Mouse (Mus musculus) R1 (cell line): ENCODE measurements around the gene Gm21312.
"Not testable (repeated sequence)": the region's sequence is repeated elsewhere in the genome, so short reads cannot be mapped to it uniquely, and the experiment has no call there.

ENCODE experiments used
- DNase-seq: peaks from one replicate; pipeline ENCODE4 v3.0.0-alpha.2; 2018; ENCODE audit warnings: low read depth, low spot score

Gm21312 gene

DNA sequence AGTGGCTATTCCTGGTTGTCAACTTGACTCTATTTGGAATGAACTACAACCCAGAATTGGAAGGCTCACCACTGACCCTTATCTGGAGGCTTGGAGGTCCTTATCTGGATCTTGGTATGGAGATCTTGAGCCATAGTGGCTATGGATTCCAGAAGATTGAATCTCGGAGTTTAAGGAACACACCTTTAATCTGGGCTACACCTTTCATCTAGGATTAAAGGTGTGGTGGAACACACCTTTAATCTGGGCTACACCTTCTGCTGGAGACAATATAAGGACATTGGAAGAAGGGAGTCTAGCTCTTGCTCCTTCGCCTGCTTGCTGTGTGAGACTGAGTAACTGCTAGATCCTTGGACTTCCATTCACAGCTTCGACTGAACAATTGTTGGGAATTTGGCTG lies at the start of gene Gm21312:
Gene Gm21312, plus strand, starts transcription at position 301 of the 400 bp plus-strand sequence.
- not testable (repeated sequence) for DNase-seq

DNA sequence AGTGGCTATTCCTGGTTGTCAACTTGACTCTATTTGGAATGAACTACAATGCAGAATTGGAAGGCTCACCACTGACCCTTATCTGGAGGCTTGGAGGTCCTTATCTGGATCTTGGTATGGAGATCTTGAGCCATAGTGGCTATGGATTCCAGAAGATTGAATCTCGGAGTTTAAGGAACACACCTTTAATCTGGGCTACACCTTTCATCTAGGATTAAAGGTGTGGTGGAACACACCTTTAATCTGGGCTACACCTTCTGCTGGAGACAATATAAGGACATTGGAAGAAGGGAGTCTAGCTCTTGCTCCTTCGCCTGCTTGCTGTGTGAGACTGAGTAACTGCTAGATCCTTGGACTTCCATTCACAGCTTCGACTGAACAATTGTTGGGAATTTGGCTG lies 34.1 kb upstream of the Gm21312 start, which contains the start of gene Gm21293:
Gene Gm21293, plus strand, starts transcription at position 301 of the 400 bp plus-strand sequence.
- DNase-seq, result not testable (repeated sequence)

DNA sequence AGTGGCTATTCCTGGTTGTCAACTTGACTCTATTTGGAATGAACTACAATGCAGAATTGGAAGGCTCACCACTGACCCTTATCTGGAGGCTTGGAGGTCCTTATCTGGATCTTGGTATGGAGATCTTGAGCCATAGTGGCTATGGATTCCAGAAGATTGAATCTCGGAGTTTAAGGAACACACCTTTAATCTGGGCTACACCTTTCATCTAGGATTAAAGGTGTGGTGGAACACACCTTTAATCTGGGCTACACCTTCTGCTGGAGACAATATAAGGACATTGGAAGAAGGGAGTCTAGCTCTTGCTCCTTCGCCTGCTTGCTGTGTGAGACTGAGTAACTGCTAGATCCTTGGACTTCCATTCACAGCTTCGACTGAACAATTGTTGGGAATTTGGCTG lies 25.6 kb upstream of the Gm21312 start, which contains the start of gene Gm6763:
Gene Gm6763, plus strand, starts transcription at position 301 of the 400 bp plus-strand sequence.
- DNase-seq, result not testable (repeated sequence)

DNA sequence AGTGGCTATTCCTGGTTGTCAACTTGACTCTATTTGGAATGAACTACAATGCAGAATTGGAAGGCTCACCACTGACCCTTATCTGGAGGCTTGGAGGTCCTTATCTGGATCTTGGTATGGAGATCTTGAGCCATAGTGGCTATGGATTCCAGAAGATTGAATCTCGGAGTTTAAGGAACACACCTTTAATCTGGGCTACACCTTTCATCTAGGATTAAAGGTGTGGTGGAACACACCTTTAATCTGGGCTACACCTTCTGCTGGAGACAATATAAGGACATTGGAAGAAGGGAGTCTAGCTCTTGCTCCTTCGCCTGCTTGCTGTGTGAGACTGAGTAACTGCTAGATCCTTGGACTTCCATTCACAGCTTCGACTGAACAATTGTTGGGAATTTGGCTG lies 17.1 kb upstream of the Gm21312 start, which contains the start of gene Gm8764:
Gene Gm8764, plus strand, starts transcription at position 301 of the 400 bp plus-strand sequence.
- DNase-seq, result not testable (repeated sequence)

DNA sequence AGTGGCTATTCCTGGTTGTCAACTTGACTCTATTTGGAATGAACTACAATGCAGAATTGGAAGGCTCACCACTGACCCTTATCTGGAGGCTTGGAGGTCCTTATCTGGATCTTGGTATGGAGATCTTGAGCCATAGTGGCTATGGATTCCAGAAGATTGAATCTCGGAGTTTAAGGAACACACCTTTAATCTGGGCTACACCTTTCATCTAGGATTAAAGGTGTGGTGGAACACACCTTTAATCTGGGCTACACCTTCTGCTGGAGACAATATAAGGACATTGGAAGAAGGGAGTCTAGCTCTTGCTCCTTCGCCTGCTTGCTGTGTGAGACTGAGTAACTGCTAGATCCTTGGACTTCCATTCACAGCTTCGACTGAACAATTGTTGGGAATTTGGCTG lies 8.6 kb upstream of the Gm21312 start, which contains the start of gene Gm21304:
Gene Gm21304, plus strand, starts transcription at position 301 of the 400 bp plus-strand sequence.
- DNase-seq, result not testable (repeated sequence)

DNA sequence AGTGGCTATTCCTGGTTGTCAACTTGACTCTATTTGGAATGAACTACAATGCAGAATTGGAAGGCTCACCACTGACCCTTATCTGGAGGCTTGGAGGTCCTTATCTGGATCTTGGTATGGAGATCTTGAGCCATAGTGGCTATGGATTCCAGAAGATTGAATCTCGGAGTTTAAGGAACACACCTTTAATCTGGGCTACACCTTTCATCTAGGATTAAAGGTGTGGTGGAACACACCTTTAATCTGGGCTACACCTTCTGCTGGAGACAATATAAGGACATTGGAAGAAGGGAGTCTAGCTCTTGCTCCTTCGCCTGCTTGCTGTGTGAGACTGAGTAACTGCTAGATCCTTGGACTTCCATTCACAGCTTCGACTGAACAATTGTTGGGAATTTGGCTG lies 8.4 kb downstream of the Gm21312 start, which contains the start of gene Gm20765:
Gene Gm20765, plus strand, starts transcription at position 301 of the 400 bp plus-strand sequence.
- not testable (repeated sequence) for DNase-seq

DNA sequence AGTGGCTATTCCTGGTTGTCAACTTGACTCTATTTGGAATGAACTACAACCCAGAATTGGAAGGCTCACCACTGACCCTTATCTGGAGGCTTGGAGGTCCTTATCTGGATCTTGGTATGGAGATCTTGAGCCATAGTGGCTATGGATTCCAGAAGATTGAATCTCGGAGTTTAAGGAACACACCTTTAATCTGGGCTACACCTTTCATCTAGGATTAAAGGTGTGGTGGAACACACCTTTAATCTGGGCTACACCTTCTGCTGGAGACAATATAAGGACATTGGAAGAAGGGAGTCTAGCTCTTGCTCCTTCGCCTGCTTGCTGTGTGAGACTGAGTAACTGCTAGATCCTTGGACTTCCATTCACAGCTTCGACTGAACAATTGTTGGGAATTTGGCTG lies 16.9 kb downstream of the Gm21312 start, which contains the start of gene Gm4340:
Gene Gm4340, plus strand, starts transcription at position 301 of the 400 bp plus-strand sequence.
- DNase-seq, result not testable (repeated sequence)

DNA sequence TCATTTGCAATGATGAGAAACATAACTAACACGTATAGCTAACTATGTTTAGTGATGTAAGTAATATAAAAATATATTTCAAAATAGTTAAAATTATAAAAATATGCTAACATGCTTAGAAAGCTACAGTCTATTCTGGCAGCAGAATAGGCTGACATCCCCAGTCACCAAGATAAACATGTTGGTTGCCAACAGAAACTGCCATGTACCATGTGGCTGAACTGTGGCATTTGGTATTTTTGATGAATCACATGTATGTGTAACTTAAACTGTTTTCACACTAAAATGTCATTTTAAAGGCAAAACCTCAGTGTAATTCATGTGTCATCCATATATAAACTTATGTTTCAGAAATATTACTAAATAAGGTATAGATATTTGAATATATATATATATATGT lies 32.8 kb downstream of the Gm21312 start:
- no peak for DNase-seq

DNA sequence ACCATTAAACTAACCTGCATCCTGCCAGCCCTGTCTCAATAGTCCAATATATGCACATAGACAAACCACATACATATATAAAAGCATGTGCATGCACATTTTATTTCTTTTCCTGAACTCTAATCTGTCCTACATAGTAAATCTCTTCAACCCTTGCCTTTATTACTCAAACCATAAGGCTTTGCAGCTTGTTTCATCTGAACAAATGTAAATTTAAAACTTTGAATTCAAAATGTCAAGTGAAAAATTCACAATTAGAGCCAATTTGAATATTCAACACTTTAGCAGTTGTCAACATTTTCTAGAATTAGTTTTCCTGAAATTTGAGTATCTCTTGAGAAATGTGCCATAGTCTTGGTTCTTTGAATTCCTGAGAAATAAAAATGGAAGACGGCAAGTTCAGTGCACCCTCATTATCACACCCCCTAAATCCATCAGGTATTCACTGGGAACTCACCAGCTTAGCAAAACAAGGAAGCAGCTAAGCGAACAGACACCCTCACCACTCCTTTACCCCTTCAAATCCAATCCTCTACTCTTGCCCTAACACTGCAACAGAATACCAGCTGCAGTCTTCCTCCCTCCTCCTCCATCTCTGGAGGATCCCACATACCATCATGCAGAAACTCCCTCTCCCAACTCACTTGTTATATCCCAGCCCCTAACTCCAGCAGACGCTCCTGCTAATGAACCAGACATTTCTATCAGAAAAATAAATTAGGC lies 33.6 kb downstream of the Gm21312 start:
- no peak for DNase-seq

DNA sequence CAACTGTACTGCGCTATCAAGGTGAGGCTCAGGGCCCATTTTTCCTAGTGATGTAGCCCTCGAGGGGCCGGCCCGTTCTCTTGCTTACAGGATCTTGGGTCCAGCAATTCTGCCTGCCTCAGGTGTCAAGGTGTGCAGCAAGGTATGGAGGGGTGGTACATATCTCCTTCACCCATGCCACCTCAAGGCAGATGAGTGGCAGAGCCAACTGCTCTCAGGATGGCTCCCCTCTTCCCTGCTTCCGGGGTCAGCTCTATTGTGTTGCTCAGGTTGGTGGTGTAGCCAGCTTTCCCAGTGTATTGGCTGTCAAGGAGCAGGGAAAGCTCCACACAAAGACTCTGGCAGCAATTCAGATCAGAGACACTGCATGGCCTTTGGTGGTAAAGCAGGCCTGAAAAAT lies 37.7 kb downstream of the Gm21312 start:
- no peak for DNase-seq

DNA sequence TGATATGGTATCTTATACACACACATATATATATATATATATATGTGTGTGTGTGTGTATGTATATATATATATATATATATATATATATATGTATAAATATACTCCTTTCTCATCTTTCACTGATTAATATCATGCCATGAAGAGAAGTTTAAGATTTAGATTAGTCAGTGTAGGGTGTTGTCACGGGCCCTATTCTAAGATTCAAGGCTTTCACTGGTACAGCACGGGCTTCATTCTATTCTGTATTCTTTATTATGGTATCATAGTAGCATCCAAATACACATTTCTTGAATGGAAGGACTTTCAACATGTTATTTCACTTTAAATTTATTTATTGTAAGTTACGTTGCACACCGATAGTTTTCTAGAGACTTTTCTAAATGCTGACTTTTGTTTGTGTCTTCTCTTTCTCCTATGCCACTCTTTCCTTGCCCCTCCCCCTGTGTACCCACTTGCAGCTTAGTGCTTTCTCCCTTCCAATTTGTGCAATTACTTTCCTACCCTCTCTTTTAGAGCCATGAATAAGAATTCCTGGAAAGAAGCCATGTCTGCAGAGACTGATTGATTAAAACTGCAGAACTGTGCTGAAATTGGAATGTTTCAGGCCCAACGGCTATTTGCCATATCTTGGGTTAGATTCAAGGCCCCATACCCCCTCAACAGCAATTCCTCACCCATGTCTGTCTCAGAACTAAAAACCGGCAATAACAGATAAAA lies 43.6 kb downstream of the Gm21312 start:
- DNase-seq, result no peak
